Mouse (Mus musculus): ENCODE results near the gene Tek. TPM values are rescaled to one million over a fixed set of nuclear protein-coding genes. Genes with fewer than 3 reads are reported as not detected.

Gene Tek
- polyA plus RNA-seq, 2 experiments = 2.2 to 4.2 TPM

GRCm38 (mm10) chr4:94829924-94830386 lies 90.9 kb downstream of the Tek start:
- 23% methylated on average over 6 of the region's 6 CpGs for WGBS (ENCODE audit: insufficient replicate concordance)
- H3K9ac ChIP-seq (replicated peaks) = no peak overlapping the region
- peak; percentile 37; the same call in 1 of the 2 replicates for ATAC-seq (ENCODE audit: insufficient read depth)
- no peak overlapping the region for H3K4me3 ChIP-seq (ENCODE audit: insufficient read depth in 1 of 2, low read depth in 2 of 2, low read length in 2 of 2)
- DNase-seq (ENCODE audit: low read depth in 3 of 3, low spot score in 3 of 3) = no peak
- H3K27ac ChIP-seq = no peak overlapping the region
- H3K9me3 ChIP-seq (ENCODE audit: control insufficient read depth, low read length) = no peaks in the 10 kb centered on the region
- no peak for TF ChIP-seq EP300 (IDR thresholded peaks at IDR 0.05; ENCODE audit: low read depth)
- no peak for TF ChIP-seq CTCF (IDR thresholded peaks at IDR 0.05; ENCODE audit: low read depth)
- no peaks in the 10 kb centered on the region for H3K36me3 ChIP-seq (replicated peaks; ENCODE audit: control insufficient read depth, insufficient read depth, low read depth)
- no peaks in the 10 kb centered on the region for H3K27me3 ChIP-seq (ENCODE audit: control insufficient read depth, insufficient read depth, low read length)
- H3K4me2 ChIP-seq (ENCODE audit: low read depth) = no peak overlapping the region
- H3K4me1 ChIP-seq (replicated peaks; ENCODE audit: control insufficient read depth in 2 of 2, insufficient read depth in 2 of 2, low read length in 1 of 2) = no peaks in the 10 kb centered on the region

GRCm38 (mm10) chr4:94837061-94837460 lies 98.0 kb downstream of the Tek start:
- Histone ChIP-seq H3K4me1 (replicated peaks; ENCODE audit: control insufficient read depth in 2 of 2, insufficient read depth in 2 of 2, low read length in 1 of 2) (no peaks in the 10 kb centered on the region), H3K27ac (no peak overlapping the region), H3K4me3 (ENCODE audit: insufficient read depth in 1 of 2, low read depth in 2 of 2, low read length in 2 of 2) (no peak overlapping the region), H3K27me3 (ENCODE audit: control insufficient read depth, insufficient read depth, low read length) (no peaks in the 10 kb centered on the region), H3K9ac (replicated peaks) (no peak overlapping the region), H3K4me2 (ENCODE audit: low read depth) (no peak overlapping the region), H3K36me3 (replicated peaks; ENCODE audit: control insufficient read depth, insufficient read depth, low read depth) (no peaks in the 10 kb centered on the region), H3K9me3 (ENCODE audit: control insufficient read depth, low read length) (no peaks in the 10 kb centered on the region)
- ATAC-seq (ENCODE audit: insufficient read depth) = no peak
- no peak for DNase-seq (ENCODE audit: low read depth in 3 of 3, low spot score in 3 of 3)
- WGBS (ENCODE audit: insufficient replicate concordance) = 58% methylated on average over 7 of the region's 7 CpGs
- TF ChIP-seq EP300 (IDR thresholded peaks at IDR 0.05; ENCODE audit: low read depth) (no peak), CTCF (IDR thresholded peaks at IDR 0.05; ENCODE audit: low read depth) (no peak)

GRCm38 (mm10) chr4:94853301-94853700 lies 114.2 kb downstream of the Tek start:
- Histone ChIP-seq H3K36me3 (replicated peaks; ENCODE audit: control insufficient read depth, insufficient read depth, low read depth) (no peaks in the 10 kb centered on the region), H3K27me3 (ENCODE audit: control insufficient read depth, insufficient read depth, low read length) (no peaks in the 10 kb centered on the region), H3K9ac (replicated peaks) (no peak overlapping the region), H3K4me3 (ENCODE audit: insufficient read depth in 1 of 2, low read depth in 2 of 2, low read length in 2 of 2) (no peak overlapping the region), H3K27ac (no peak overlapping the region), H3K4me2 (ENCODE audit: low read depth) (no peak overlapping the region), H3K9me3 (ENCODE audit: control insufficient read depth, low read length) (no peaks in the 10 kb centered on the region), H3K4me1 (replicated peaks; ENCODE audit: control insufficient read depth in 2 of 2, insufficient read depth in 2 of 2, low read length in 1 of 2) (no peaks in the 10 kb centered on the region)
- DNase-seq (ENCODE audit: low read depth in 3 of 3, low spot score in 3 of 3) = no peak
- no peak for ATAC-seq (ENCODE audit: insufficient read depth)
- 58% methylated on average over 7 of the region's 7 CpGs for whole genome bisulfite sequencing (ENCODE audit: insufficient replicate concordance)
- TF ChIP-seq EP300 (IDR thresholded peaks at IDR 0.05; ENCODE audit: low read depth) (no peak), CTCF (IDR thresholded peaks at IDR 0.05; ENCODE audit: low read depth) (no peak)

- Histone ChIP-seq H3K27ac (no peak overlapping the region), H3K9me3 (ENCODE audit: control insufficient read depth, low read length) (no peaks in the 10 kb centered on the region)
Observed at GRCm38 (mm10) chr4:94854270-94854669, 115.2 kb downstream of the Tek start.

GRCm38 (mm10) chr4:94855201-94855600 lies 116.1 kb downstream of the Tek start:
- no peaks in the 10 kb centered on the region for H3K4me1 ChIP-seq (replicated peaks; ENCODE audit: control insufficient read depth in 2 of 2, insufficient read depth in 2 of 2, low read length in 1 of 2)
- H3K9me3 ChIP-seq (ENCODE audit: control insufficient read depth, low read length) = no peaks in the 10 kb centered on the region
- ATAC-seq (ENCODE audit: insufficient read depth) (no peak), DNase-seq (ENCODE audit: low read depth in 3 of 3, low spot score in 3 of 3) (no peak)
- H3K9ac ChIP-seq (replicated peaks) = no peak overlapping the region
- TF ChIP-seq EP300 (IDR thresholded peaks at IDR 0.05; ENCODE audit: low read depth) (no peak), CTCF (IDR thresholded peaks at IDR 0.05; ENCODE audit: low read depth) (no peak)
- 41% methylated on average over 3 of the region's 3 CpGs for WGBS (ENCODE audit: insufficient replicate concordance)
- no peaks in the 10 kb centered on the region for H3K27me3 ChIP-seq (ENCODE audit: control insufficient read depth, insufficient read depth, low read length)
- H3K36me3 ChIP-seq (replicated peaks; ENCODE audit: control insufficient read depth, insufficient read depth, low read depth) = no peaks in the 10 kb centered on the region
- no peak overlapping the region for H3K27ac ChIP-seq
- H3K4me3 ChIP-seq (ENCODE audit: insufficient read depth in 1 of 2, low read depth in 2 of 2, low read length in 2 of 2) = no peak overlapping the region
- no peak overlapping the region for H3K4me2 ChIP-seq (ENCODE audit: low read depth)

More at GRCm38 (mm10) chr4:94854270-94854669, 115.2 kb downstream of the Tek start:
- Histone ChIP-seq H3K4me1 (replicated peaks; ENCODE audit: control insufficient read depth in 2 of 2, insufficient read depth in 2 of 2, low read length in 1 of 2) (no peaks in the 10 kb centered on the region), H3K4me2 (ENCODE audit: low read depth) (no peak overlapping the region), H3K36me3 (replicated peaks; ENCODE audit: control insufficient read depth, insufficient read depth, low read depth) (no peaks in the 10 kb centered on the region), H3K9ac (replicated peaks) (no peak overlapping the region), H3K4me3 (ENCODE audit: insufficient read depth in 1 of 2, low read depth in 2 of 2, low read length in 2 of 2) (no peak overlapping the region), H3K27me3 (ENCODE audit: control insufficient read depth, insufficient read depth, low read length) (no peaks in the 10 kb centered on the region)
- DNase-seq (ENCODE audit: low read depth in 3 of 3, low spot score in 3 of 3) (no peak), ATAC-seq (ENCODE audit: insufficient read depth) (no peak)
- WGBS (ENCODE audit: insufficient replicate concordance) = 57% methylated on average over 3 of the region's 3 CpGs
- no peak for TF ChIP-seq CTCF (IDR thresholded peaks at IDR 0.05; ENCODE audit: low read depth)
- TF ChIP-seq EP300 (IDR thresholded peaks at IDR 0.05; ENCODE audit: low read depth) = no peak
